Mouse (Mus musculus) lung, embryonic 14.5 days (tissue): ENCODE measurements around the gene Rnpc3. TPM values are rescaled to one million over a fixed set of nuclear protein-coding genes. Genes with fewer than 3 reads are reported as not detected.

ENCODE experiments used
- ATAC-seq: fragments of 200-750 bp; cut with Nextera tagmentation; 2 replicates; pipeline ENCODE4 v1.8.0; 2017; ENCODE audit warnings: mild to moderate bottlenecking, moderate TSS enrichment, moderate library complexity; ENCODE audit not compliant: insufficient read depth
- DNase-seq: peaks from one replicate; pipeline ENCODE4 v3.0.0-alpha.2; 2015
- H3K27ac ChIP-seq: fragments of 300-500 bp; sonication (generic); 2 replicates; pipeline ENCODE4 v1.5.1; 2014; ENCODE audit warnings: low read depth, mild to moderate bottlenecking, moderate library complexity
- H3K27me3 ChIP-seq: fragments of 300-500 bp; sonication (generic); 2 replicates; pipeline ENCODE4 v1.6.1; 2014; ENCODE audit warnings: low read length, control low read depth; ENCODE audit not compliant: insufficient read depth
- H3K36me3 ChIP-seq: fragments of 300-500 bp; sonication (generic); 2 replicates; pipeline ENCODE4 v1.6.1; 2014; ENCODE audit warnings: control low read depth; ENCODE audit not compliant: insufficient read depth
- H3K4me1 ChIP-seq: fragments of 300-500 bp; sonication (generic); 2 replicates; pipeline ENCODE4 v1.6.1; 2014; ENCODE audit warnings: antibody characterized with exemption, control low read depth; ENCODE audit not compliant: insufficient read depth
- H3K4me2 ChIP-seq: fragments of 300-500 bp; sonication (generic); 2 replicates; pipeline ENCODE4 v1.6.1; 2014; ENCODE audit warnings: mild to moderate bottlenecking
- H3K4me3 ChIP-seq: fragments of 300-500 bp; sonication (generic); 2 replicates; pipeline ENCODE4 v1.5.1; 2014; ENCODE audit warnings: low read depth, low read length
- H3K9ac ChIP-seq: fragments of 300-500 bp; sonication (generic); 2 replicates; pipeline ENCODE4 v1.6.1; 2014
- H3K9me3 ChIP-seq: fragments of 300-500 bp; sonication (generic); 2 replicates; pipeline ENCODE4 v1.6.1; 2016; ENCODE audit warnings: low read depth, low read length, control low read depth
- CTCF ChIP-seq: IDR thresholded peaks from 2 replicates; pipeline ENCODE4 v1.5.1; 2016; ENCODE audit warnings: antibody characterized with exemption, low read depth
- WGBS: fragments of 180-500 bp; shearing (Covaris S2); extraction: QIAGEN DNeasy Blood & Tissue Kit; methylation state at CpG from one replicate; pipeline ENCODE4 v1.1.7; 2014; 5-methylcytosine and 5-hydroxymethylcytosine counted together
- polyA plus RNA-seq: library from polyadenylated mRNA; unstranded; fragments of >200 nt; fragmentation: Nextera tagmentation; extraction: Ambion mirVana; gene quantifications from 2 replicates; pipeline ENCODE4 v1.2.1, GENCODE M21; 2014

The Rnpc3 gene
- polyA plus RNA-seq, 1 experiment from 2014 or later = 35.6 TPM

- no peak for TF ChIP-seq CTCF
- Histone ChIP-seq H3K4me3 (peak overlapping the region; percentile 59), H3K4me2 (peak overlapping the region; percentile 69), H3K9me3 (no peaks in the 10 kb centered on the region), H3K9ac (peak overlapping the region; percentile 80), H3K4me1 (peaks cover 5% of the 10 kb centered on the region; the same call in 1 of the 2 replicates), H3K36me3 (no peaks in the 10 kb centered on the region), H3K27ac (peak overlapping the region; percentile 100), H3K27me3 (no peaks in the 10 kb centered on the region)
- DNase-seq = peak; percentile 57
- 6% methylated on average over 13 of the region's 13 CpGs for WGBS
- peak; percentile 10 for ATAC-seq
Observed at GRCm38 (mm10) chr3:113630564-113630963, 615 bp upstream of the Rnpc3 start.

DNA sequence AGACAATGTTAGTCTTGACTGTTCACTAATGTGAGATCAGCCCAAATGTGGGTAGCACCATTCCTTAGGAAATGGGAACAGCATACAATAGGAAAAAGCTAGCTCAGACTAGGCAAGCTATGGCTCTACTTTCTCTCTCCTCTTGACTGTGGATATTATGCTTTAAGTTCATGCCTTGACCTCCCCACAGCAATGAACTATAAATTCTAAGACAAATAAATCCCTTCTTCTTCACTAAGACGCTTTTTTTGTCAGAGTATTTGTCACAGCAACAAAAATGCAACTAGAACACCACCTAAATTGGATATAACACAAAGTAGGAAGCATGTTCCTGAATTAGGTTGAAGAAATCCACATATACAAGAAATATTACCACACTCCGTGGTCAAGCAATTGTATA lies 23.4 kb downstream of the Rnpc3 start, which contains the start of gene Amy1:
Gene Amy1, minus strand, starts transcription at position 101 of the 400 bp plus-strand sequence.
- no peak for TF ChIP-seq CTCF
- no peak for DNase-seq
- ATAC-seq = no peak
- Histone ChIP-seq H3K27me3 (no peaks in the 10 kb centered on the region), H3K9me3 (no peaks in the 10 kb centered on the region), H3K9ac (no peak within 1 kb of the TSS), H3K36me3 (peaks cover 12% of the 10 kb centered on the region; the same call in 1 of the 2 replicates), H3K4me2 (no peak within 1 kb of the TSS), H3K4me1 (no peaks in the 10 kb centered on the region), H3K4me3 (no peak within 1 kb of the TSS), H3K27ac (no peak within 1 kb of the TSS)
- 91% methylated on average over 2 of the region's 2 CpGs for WGBS

DNA sequence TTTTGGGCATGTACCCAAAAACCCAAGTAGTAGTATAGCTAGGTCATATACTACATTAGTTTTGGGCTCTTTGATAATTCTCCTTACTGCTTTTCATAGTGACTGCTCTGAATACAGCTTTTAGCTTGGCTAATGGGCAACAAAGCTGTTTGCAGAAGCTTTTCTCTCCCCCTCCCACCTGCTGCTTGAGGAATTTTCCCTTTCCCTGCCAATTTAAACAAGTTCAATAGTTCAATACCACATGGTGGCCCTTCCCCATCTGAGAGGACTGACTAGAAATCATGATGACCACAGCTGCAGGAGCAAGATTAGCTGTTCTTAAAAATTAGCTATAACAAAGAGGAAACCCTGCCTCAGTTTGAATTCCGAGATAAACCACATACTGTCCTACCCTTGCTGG lies 39.1 kb downstream of the Rnpc3 start:
- TF ChIP-seq CTCF = no peak
- no peak overlapping the region for H3K27ac ChIP-seq
- ATAC-seq = no peak
- H3K4me2 ChIP-seq = no peak overlapping the region
- no peaks in the 10 kb centered on the region for H3K9me3 ChIP-seq
- H3K4me3 ChIP-seq = no peak overlapping the region
- WGBS = 73% methylated on average over 1 of the region's 1 CpGs
- H3K4me1 ChIP-seq = no peaks in the 10 kb centered on the region
- 0 out of 2 replicates have a peak, but pooled peaks cover 3% of the 10 kb centered on the region for H3K36me3 ChIP-seq
- no peaks in the 10 kb centered on the region for H3K27me3 ChIP-seq
- DNase-seq = peak; percentile 3
- H3K9ac ChIP-seq = no peak overlapping the region

GRCm38 (mm10) chr3:113574578-113574977 lies 55.4 kb downstream of the Rnpc3 start:
- no peak overlapping the region for H3K4me3 ChIP-seq
- no peaks in the 10 kb centered on the region for H3K27me3 ChIP-seq
- no peaks in the 10 kb centered on the region for H3K4me1 ChIP-seq
- no peaks in the 10 kb centered on the region for H3K9me3 ChIP-seq
- H3K4me2 ChIP-seq = no peak overlapping the region
- DNase-seq (no peak), ATAC-seq (no peak)
- 66% methylated on average over 4 of the region's 4 CpGs for WGBS
- no peak overlapping the region for H3K9ac ChIP-seq
- TF ChIP-seq CTCF = no peak
- H3K36me3 ChIP-seq = no peaks in the 10 kb centered on the region
- H3K27ac ChIP-seq = no peak overlapping the region

DNA sequence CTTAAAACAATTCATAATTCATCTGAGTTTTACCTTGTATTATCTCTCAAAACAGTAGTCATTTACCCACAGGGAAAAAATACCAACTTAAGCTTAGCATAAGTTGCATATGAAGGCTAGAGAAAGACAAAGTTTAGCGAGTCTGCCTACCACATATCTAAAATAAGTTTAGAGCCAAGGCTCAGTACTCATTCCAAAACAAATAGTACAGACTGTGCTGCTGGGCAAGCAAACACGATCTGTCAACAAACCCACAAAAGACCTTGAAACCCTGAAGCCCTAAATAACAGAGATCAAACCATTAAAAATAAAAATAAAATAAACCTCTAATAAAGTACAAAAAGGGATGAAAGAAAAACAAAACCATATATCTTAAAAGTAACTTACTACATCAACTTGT lies 55.8 kb downstream of the Rnpc3 start:
- Histone ChIP-seq H3K27ac (no peak overlapping the region), H3K9ac (no peak overlapping the region), H3K27me3 (no peaks in the 10 kb centered on the region), H3K4me2 (no peak overlapping the region), H3K4me3 (no peak overlapping the region), H3K36me3 (no peaks in the 10 kb centered on the region), H3K4me1 (no peaks in the 10 kb centered on the region), H3K9me3 (no peaks in the 10 kb centered on the region)
- DNase-seq (no peak), ATAC-seq (no peak)
- WGBS = 60% methylated on average over 2 of the region's 2 CpGs
- TF ChIP-seq CTCF = no peak

DNA sequence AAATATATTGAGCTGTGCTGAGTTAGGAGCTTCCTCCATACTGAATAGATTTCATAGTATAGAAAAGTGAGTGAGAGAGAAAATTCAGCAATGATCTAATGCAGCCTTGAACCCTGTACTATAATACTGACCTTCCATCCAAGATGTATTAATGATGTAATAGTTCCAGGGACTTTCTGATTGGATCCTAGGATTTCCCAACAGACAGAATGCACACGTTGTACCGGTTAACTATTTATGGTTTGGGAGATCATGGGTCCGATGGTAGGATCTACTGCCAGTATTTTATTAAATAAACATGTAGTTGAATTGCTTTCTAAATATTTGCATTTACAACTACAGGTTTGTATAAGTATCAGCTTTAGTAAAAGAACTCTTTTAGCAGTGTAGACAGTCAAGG lies 57.8 kb downstream of the Rnpc3 start:
- no peak overlapping the region for H3K4me2 ChIP-seq
- H3K4me3 ChIP-seq = no peak overlapping the region
- DNase-seq = no peak
- no peaks in the 10 kb centered on the region for H3K9me3 ChIP-seq
- H3K27me3 ChIP-seq = no peaks in the 10 kb centered on the region
- ATAC-seq = no peak
- H3K36me3 ChIP-seq = no peaks in the 10 kb centered on the region
- H3K4me1 ChIP-seq = no peaks in the 10 kb centered on the region
- no peak for TF ChIP-seq CTCF
- 62% methylated on average over 3 of the region's 3 CpGs for WGBS
- no peak overlapping the region for H3K27ac ChIP-seq
- no peak overlapping the region for H3K9ac ChIP-seq

Other genes starting within 250 kb of the Rnpc3 start
- not detected in 2 replicates for gene Amy2a1, start 97.7 kb downstream of the Rnpc3 start, polyA plus RNA-seq
- gene Amy1, start 23.4 kb downstream of the Rnpc3 start, polyA plus RNA-seq = 0.64 and 1.0 TPM in 2 replicates